Mouse (Mus musculus): ENCODE measurements around the gene Lmnb2. TPM values are rescaled to one million over a fixed set of nuclear protein-coding genes. Genes with fewer than 3 reads are reported as not detected.
A peak's percentile ranks its signal among the peaks of the same experiment; 100 is the strongest.

Lmnb2 gene
- polyA plus RNA-seq, 1 experiment = 14.1 TPM

DNA sequence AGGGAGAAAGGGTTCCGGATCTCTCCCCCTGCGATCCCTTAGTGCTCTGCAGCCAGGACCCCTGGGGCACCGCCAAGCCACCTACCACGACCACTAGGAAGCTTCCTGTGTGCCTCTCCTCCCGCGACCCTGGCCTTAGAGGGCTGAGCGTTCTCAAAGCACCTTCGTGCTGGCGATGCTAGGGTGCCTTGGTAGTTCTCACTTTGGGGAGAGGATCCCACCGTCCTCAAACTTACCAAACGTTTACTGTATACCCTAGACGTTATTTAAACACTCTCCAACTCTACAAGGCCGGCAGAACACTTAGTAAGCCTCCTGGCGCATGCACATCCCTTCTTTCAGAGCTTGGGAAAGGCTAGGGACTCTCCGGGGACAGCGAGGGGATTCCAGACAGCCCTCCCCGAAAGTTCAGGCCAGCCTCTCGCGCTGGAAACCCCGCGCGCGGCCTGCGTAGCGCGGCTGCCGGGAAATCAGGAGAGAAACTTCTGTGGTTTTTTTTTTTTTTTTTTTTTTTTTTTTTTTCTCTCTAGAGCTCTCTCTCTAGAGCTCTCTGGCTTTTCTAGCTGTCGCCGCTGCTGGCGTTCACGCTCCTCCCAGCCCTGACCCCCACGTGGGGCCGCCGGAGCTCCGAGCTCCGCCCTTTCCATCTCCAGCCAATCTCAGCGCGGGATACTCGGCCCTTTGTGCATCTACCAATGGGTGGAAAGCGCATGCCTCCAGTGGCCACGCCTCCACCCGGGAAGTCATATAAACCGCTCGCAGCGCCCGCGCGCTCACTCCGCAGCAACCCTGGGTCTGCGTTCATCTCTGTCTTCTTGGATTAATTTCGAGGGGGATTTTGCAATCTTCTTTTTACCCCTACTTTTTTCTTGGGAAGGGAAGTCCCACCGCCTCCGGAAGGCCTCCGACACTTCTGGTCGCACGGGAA, 11.5 kb upstream of the Lmnb2 start, which contains the start of gene Gadd45b:
Gene Gadd45b (plus strand): TSS at position 775 of the 928 bp plus-strand sequence.
- DNase-seq (ENCODE audit: low spot score) = peak; percentile 95

DNA sequence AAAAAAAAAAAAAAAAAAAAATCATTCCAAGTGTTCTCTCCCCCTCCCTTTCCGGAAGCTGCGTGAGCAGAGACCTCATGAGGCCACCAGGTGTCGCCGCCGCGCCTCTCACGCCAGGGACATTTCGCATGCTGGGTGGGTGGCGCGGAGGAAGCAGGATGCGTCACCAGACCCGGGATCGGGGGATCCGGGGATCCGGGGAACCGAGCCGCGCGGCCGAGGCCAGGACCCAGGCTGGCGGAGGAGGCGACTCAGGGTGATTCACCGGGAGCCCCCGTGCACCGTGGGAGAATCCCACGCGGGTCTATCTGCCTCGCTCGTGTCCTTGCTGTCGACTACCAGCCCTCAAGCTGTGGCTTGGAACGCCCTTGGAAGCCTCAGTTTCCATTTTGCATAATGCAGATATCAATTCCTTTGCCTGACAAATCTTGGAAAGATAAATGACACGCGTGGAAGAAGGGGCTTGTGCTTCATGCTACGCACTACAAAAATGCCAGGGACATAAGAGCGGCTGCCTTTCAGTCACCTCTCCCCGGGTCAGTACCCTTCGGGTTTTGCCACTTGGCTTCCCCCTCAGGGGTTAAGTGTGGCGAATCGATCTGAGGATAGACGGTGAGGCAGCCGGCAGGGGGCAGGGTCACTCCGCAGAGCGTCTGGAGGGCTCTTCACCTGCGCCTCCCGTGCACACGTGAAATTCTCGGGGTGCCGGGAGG, 10.7 kb upstream of the Lmnb2 start:
- peak; percentile 83 for DNase-seq (ENCODE audit: low spot score)

DNA sequence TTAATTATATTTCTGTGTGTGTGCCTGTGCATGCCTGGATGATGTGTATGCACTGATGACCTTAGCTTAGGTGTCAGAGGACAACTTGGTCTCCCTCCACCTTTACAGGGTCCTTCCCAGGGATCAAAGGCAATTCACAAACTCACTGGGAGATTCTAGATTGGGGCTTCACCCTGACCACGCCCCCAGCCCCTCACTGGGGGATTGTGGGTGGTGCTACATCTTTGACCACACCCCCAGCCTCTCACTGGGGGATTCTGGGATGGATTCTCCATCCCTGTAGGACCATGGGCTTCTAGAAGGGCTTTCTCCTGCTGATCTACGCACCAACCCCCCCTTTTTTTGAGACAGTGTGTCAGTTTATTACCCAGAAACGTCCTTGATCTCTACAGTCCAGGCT, 7.4 kb upstream of the Lmnb2 start:
- no peak for DNase-seq (ENCODE audit: low spot score)

DNA sequence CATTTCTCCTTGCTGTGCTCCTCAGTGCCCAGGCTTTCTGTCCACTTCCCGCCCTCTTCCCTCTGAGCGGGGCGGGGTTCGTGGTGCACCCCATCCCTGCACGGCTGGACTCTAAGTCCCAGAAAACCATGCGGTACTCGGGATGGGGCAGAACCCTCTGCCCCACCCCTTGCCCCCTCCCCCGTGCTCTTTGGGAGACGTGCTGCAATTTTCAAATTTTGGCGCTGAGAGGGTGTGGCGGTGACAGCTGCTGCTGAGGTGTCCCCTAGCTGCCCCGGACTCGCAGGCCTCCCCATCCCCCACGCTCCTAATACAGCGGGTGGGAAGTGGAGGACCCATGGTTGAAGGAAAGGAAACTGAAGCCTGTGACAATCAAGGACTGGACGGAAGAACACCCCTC, 3.9 kb upstream of the Lmnb2 start:
- DNase-seq (ENCODE audit: low spot score) = no peak

DNA sequence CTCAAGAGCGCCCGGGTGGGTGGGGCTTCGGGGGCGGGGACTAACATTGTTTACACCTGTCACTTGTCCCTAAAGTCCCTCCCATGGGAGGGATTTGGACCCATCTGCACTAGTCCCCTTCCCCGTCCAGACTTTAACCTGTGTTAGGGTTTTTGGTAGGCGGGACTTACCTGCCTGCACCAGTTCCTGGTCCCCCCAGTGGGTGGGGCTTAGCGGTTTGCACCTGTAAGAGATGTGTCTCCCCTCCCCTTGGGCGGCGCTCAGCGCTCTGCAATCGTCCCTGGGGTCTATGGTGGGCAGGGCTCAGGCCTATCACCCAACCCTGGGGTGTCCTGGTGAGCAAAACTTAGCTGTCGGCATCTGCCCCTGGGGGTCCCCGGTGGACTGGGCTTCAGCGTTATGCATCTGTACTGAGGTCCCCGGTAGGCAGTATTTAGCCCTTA, 688 bp downstream of the Lmnb2 start:
- DNase-seq (ENCODE audit: low spot score) = no peak

DNA sequence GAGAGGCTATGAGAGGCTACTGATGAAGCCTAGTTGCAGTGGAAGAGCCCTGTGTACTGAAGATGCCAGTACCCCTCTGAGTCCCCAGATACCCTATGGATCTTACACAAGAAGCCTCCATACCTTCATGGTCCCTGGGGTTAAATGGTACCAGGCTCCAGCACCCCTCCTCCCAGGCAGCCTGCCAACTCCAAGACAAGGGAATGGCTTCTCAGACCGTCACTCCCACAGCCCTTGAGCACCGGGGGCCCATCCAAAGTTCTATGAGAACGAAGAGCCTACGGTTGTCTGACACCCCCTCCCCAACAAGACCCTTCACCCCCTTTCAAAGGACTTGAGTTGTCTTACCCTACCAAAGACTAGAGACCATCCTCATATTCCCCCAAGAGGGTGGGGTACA, 2.3 kb downstream of the Lmnb2 start:
- no peak for DNase-seq (ENCODE audit: low spot score)

DNA sequence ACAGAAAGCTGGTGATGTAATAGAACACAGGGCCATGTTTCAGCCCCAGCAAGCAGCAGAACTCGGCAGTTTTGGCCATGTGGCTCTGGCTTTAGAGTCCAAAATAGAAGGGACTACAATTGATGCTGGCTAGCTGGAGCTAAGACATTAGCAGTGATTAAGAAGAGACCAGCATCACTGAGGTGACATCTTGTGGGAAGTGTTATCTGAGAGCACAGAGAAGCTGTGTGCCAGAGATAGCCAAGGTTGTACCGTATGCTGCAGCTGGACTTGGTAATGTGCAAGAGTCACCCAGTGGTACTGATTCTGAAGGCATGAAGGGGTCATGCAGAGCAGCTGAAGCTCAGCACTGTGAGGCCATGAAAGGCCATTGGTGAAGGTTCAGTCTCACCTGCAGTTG, 2.8 kb downstream of the Lmnb2 start:
- no peak for DNase-seq (ENCODE audit: low spot score)

DNA sequence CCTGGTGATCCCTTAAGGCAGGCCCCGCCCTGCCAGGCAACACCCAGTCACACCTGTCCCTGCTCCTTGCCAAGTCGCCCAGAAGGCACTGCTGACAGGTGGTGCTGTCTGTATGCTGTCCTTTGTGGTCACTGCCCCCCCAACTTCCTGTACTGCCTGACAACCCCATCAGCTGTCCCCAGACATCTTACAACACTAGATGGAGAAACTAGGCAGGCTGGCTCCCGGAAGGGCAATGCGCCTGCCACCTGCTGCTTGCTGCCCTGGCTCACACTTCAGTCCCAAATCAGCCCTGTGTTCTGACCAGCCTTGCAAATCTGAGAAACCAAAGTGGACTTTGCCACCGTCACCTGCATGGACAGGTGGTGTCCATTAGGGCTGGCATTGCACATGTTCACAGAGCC, 3.8 kb downstream of the Lmnb2 start:
- no peak for DNase-seq (ENCODE audit: low spot score)

DNA sequence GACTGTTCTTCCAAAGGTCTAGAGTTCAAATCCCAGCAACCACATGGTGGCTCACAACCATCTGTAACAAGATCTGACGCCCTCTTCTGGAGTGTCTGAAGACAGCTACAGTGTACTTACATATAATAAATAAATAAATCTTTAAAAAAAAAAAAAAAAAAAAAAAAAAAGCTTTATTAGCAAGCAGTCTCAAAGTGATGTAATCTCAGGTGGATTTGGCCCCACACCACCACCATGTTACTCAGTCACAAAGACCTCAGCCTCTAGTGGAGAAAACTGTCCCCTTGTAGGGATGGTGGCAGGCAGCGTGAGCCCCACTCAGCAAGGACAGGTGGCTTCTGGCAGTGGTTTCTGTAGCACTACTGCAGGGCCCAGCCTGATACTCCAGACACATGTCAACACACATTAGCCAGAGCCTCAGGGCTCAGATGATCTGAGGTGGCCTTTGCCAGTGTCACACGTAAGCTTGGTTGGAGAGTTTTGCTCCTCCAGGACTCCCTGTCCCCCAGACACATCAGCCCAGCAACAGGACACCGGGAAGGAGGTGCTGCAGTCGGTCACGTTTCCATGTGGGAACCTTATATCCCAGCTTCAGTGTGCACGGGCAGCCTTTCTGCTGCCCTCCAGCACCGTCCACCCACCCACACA, 4.6 kb downstream of the Lmnb2 start:
- DNase-seq (ENCODE audit: low spot score) = no peak

DNA sequence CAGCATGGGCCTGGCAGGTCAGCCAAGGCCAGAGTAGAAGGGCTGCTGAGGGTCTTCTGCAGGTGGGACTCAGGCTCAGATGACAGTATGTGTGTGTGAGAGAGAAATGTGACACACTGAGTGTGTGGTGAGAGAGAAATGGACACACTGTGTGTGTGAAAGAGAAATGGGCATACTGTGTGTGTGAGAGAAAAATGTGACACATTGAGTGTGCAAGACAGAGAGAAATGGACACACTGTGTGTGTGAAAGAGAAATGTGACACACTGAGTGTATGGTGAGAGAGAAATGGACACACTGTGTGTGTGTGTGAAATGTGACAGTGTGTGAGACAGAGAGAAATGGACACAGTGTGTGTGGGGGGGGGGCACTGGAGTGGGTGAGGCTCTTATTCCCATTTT, 6.2 kb downstream of the Lmnb2 start:
- no peak for DNase-seq (ENCODE audit: low spot score)

DNA sequence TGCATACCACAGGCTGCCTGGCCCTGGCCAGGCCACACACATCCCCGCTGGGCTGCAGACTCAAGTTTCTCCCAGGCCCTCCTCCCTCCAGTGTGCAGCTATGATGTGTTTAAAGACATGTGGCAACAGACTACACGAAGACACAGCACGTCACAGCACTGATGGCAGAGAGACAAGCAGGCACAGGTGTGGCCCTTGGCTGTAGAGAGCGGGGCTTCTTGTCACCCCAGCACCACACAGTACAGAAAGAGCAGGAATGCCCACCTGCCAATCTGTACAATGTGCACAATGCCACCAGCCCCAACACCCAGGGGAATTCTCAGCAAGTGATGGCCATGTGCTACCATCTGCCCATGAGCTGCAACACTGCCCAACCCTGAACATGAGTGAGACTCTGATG, 6.7 kb downstream of the Lmnb2 start:
- DNase-seq (ENCODE audit: low spot score) = no peak

DNA sequence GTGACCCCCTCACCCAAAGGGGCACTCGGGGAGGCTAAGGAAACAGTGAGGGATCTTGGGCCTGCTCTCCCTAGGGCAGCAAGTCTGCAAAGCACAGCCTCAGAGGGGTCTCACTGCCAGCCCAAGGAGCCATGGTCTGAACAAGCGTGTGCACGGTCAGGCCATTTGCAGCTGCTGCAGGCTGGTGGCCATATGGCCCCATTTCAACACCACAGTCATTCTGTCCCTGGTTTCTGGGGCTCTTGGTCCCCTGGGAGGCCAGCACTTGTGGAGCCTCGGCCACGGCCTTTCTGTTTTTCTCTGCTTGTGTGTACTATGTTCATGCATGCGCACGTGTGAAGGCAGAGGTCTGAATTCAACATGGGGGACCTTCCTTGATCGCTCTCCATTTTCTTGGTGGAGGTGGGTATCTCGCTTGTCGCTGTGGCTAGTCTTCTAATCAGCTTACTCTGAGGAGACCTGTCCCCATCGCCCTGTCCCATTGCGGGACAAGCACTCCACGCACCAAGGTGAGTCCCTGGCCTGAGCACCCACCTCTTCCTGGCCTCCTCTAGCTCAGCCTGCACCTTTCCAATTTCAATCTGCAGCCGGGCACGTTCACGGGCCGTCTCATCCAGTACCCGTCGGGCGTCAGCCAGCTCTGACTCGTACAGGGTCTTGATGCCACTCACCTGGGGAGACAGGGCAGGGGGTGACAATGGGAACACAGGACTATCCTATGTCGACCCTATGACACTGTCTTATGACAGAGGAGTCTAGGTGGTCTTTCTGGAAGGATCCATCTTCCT, 8.5 kb downstream of the Lmnb2 start:
- DNase-seq (ENCODE audit: low spot score) = no peak

DNA sequence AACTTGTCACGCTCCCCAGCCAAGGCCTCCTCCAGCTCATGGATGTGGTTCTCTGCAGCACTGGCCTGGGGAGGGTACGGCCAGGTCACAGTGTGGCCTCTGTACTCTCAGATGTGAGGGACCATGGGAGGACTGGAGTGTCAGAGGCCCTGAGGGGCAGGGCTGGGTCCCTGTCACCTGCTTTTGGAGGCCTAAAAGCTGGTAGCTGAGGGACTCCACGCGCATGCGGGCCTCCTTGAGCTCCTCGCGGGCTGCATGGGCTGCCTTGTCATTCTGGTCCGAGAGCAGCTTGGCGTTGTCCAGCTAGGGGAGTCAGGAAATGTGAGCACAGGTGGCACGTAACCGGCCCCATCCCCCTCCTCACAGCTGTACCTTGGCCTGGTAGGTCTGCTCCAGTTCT, 13.3 kb downstream of the Lmnb2 start:
- no peak for DNase-seq (ENCODE audit: low spot score)

DNA sequence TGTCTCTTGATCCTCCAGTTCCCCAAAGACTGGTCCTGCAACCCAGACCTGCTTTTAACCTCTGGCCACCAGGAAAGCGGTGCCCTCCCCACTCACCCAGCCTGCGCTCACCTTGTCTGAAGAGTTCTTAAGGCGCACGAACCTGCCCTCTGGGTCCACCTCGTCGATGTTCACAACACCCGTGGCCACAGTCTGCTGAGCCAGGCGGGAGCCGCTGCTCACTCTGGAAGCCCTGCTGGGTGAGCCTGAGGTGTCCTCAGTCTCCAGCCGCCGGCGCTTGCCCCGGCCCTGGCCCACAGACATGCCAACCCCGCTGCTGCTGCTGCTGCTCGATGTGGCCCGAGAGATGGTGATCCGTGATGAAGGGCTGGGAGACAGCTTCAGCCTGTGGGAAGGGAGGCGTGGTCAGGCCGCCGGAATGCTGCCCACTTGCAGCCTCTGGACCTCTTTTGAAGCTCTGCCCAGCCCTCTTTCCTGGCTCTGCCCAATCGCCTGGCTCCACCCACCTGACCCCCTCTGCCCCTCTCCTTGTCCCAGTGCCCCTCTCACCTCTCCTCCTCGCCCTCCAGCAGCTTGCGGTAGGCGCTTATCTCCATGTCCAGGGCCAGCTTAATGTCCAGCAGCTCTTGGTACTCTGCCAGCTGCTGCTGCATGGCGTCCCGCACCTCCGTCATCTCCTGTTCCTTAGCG, 13.9 kb downstream of the Lmnb2 start:
- DNase-seq (ENCODE audit: low spot score) = no peak

DNA sequence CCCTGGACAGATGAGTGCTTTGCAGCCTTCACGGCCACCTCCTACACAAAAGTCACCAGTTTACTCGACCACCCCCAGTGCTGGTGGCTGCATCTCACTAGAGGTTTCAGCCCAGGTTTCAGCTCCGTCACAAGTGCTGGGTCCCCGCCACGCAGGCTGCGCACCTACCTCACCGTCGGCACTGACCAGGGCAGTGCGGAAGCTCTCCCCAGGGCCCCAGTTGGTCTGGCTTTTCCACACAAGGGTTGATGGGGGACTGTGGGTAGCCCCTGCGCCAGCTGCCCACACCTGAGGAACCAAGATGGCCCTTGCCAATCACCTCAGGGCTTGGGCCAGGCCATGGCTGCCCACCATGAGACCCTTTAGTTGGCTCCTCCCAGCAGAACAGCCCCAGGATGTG, 14.8 kb downstream of the Lmnb2 start:
- no peak for DNase-seq (ENCODE audit: low spot score)

DNA sequence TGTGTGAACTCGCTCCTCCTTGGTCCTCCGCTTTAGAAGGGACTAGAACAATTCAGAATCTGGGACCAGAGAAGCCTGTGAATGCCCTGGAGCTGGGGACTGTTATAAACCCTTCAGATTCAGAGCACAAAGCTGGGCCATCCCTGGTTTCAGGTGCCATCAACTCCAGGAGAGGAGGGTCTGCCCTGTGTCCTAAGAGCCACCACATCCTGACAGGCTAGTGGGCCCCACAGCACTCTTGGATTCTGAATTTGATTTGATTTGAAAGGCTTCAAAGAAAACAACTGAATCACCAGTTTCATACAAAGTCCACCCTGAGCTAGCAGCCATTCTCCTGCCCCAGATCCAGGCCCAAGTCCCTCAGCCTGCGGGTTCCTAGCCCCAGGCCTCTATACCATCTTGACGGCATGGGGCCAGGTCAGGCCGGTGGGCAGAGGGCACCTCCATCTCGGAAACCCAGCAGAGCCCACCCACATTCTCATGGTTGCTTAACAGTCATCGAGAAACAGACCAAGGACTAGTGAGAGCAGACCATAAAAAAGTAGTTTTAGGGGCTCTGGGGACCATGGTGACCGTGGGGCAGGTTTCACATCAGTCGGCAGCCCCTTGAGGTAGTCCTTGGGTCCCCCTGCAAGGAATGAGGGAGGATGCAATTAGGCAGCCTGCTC, 15.6 kb downstream of the Lmnb2 start:
- DNase-seq (ENCODE audit: low spot score) = no peak

DNA sequence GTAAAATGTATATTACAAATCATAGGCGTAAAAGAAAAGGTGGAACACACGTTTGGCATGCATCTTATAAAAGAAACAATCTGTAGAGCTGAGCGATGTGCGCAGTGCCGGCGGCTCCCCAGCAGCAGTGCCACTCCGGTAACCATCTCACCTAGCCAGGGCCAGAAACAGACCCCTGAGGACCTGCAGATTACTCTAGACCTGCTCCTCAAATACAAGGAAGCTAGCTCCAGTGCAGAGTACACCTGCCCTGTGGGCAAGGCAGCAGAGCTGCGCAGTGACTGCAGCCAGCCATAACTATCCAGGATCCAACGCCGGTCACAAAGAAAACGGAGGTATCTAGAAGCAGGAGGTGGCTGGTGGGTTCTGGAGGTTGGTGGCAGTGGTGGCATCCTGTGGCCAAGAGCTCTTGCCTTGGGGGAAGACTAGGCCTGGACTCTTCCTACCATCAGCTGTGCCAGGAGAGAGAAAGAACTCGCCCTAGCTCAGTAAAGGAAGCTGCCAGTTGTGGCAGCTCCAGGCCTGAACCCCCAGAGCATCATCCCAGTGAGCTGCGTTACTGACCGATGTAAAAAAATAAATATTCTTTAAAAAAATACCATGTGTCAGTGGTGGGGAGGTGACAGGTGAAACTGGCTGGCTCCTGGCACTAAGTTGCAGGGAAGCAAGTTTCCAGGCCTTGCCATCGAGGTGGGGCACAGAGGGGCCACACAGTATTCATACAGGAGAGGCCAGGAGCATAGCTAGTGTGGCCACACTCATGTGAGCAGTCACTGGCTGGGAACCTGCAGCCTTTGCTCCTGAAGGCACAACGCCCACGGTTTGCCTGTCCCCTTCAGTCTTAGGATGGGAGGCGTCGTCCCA, 16.4 kb downstream of the Lmnb2 start:
- DNase-seq (ENCODE audit: low spot score) = no peak

DNA sequence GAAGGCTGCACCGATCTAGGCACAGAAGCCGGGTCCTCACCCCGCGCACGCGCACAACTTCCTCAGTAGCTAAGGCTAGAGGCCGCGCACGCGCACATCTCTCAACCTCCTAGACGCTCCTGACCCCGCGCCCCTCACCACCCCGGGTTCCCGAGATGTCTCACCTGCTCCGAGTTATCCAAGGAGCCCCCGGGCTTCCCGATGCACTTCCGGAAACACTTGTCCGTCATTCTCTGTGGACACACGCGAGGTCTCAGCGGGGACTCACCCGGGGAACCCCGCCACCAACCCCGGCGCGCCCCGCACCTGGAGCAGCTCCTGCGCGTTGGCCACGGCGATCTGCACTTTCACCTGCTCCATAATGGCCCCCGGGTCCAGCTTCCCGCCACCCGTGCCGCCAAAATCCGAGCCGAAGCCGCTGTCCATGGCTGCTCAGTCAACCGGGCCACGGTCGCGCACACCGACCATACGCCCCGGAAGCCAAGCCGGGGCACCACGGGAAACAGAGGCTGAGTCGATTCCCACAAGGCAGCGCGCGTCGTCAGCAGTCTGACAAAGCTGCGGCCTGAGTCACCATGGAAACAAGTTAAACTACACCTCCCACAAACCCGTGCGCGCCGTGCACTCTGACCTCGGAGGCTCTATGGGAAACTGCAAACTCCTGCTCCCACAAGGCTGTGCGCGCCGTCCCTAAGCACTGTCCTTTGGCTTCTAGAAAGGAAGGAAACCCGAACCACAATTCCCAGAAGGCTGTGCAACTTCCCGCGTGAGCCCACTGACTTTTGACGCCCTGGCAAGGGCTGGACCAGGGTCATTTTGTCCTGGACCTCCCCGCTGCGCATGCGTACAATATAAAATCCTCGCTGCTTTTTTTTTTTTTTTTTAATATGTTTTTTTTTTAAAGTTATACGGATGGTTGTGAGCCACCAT, 17.5 kb downstream of the Lmnb2 start, which contains the start of gene Timm13:
Gene Timm13 (minus strand): TSS at position 652 of the 930 bp plus-strand sequence.
- peak; percentile 85 for DNase-seq (ENCODE audit: low spot score)
